Mouse (Mus musculus): Measurements from ENCODE around the gene Aamp.

- TF ChIP-seq CTCF (IDR thresholded peaks at IDR 0.05; ENCODE audit: low read depth, low read length) (no peak), GATA1 (IDR thresholded peaks at IDR 0.05; ENCODE audit: borderline replicate concordance, low read length) (no peak), GATA2 (IDR thresholded peaks at IDR 0.05; ENCODE audit: borderline replicate concordance, low read depth, low read length) (no peak), POLR2AphosphoS5 (IDR thresholded peaks at IDR 0.05; ENCODE audit: insufficient replicate concordance, low read depth, low read length) (no peak), TAL1 (conservative IDR thresholded peaks at IDR 0.05; ENCODE audit: low read depth, low read length) (no peak)
Observed at GRCm38 (mm10) chr1:74314796-74315195, 30.3 kb upstream of the Aamp start.

Data from G1E (cell line).